Mouse (Mus musculus) hindbrain, postnatal 0 days (tissue): ENCODE measurements at regions not wholly inside any gene's neighbourhood (a gene's known extent, or its start where the extent isn't known, plus 50 kb on each side); places are given as distances from the start of the nearest gene placed in this dataset.
A peak's percentile ranks its signal among the peaks of the same experiment; 100 is the strongest.

Source experiments
- ATAC-seq: fragments of 200-750 bp; cut with Nextera tagmentation; 2 replicates; pipeline ENCODE4 v1.8.0; 2017; ENCODE audit warnings: mild to moderate bottlenecking, moderate TSS enrichment, moderate library complexity
- DNase-seq: peaks from one replicate; pipeline ENCODE4 v3.0.0-alpha.2; 2015; ENCODE audit warnings: low spot score
- H3K27ac ChIP-seq: fragments of 300-500 bp; sonication (generic); 2 replicates; pipeline ENCODE4 v1.5.1; 2014; ENCODE audit warnings: mild to moderate bottlenecking
- H3K27me3 ChIP-seq: fragments of 300-500 bp; sonication (generic); 2 replicates; pipeline ENCODE4 v1.6.1; 2014; ENCODE audit warnings: low read length, mixed read lengths; ENCODE audit not compliant: insufficient read depth
- H3K36me3 ChIP-seq: fragments of 300-500 bp; sonication (generic); 2 replicates; pipeline ENCODE4 v1.6.1; 2014; ENCODE audit warnings: low read length, mixed read lengths; ENCODE audit not compliant: insufficient read depth
- H3K4me1 ChIP-seq: fragments of 300-500 bp; sonication (generic); 2 replicates; pipeline ENCODE4 v1.6.1; 2014; ENCODE audit warnings: antibody characterized with exemption, low read length, mixed read lengths; ENCODE audit not compliant: insufficient read depth
- H3K4me2 ChIP-seq: fragments of 300-500 bp; sonication (generic); 2 replicates; pipeline ENCODE4 v1.6.1; 2014; ENCODE audit warnings: low read depth, mild to moderate bottlenecking, low read length, moderate library complexity, mixed read lengths
- H3K4me3 ChIP-seq: fragments of 300-500 bp; sonication (generic); 2 replicates; pipeline ENCODE4 v1.5.1; 2014; ENCODE audit warnings: low read length
- H3K9ac ChIP-seq: fragments of 300-500 bp; sonication (generic); replicated peaks from 2 replicates; pipeline ENCODE4 v1.6.1; 2014; ENCODE audit warnings: mild to moderate bottlenecking, low read length, moderate library complexity, mixed read lengths
- H3K9me3 ChIP-seq: fragments of 300-500 bp; sonication (generic); 2 replicates; pipeline ENCODE4 v1.6.1; 2016; ENCODE audit warnings: low read length, mixed read lengths
- CTCF ChIP-seq: IDR thresholded peaks from 2 replicates; pipeline ENCODE4 v1.5.1; 2016; ENCODE audit warnings: antibody characterized with exemption, control low read depth, low read depth
- WGBS: fragments of 180-500 bp; shearing (Covaris S2); extraction: QIAGEN DNeasy Blood & Tissue Kit; methylation state at CpG from one replicate; pipeline ENCODE4 v1.1.7; 2014; 5-methylcytosine and 5-hydroxymethylcytosine counted together

DNA sequence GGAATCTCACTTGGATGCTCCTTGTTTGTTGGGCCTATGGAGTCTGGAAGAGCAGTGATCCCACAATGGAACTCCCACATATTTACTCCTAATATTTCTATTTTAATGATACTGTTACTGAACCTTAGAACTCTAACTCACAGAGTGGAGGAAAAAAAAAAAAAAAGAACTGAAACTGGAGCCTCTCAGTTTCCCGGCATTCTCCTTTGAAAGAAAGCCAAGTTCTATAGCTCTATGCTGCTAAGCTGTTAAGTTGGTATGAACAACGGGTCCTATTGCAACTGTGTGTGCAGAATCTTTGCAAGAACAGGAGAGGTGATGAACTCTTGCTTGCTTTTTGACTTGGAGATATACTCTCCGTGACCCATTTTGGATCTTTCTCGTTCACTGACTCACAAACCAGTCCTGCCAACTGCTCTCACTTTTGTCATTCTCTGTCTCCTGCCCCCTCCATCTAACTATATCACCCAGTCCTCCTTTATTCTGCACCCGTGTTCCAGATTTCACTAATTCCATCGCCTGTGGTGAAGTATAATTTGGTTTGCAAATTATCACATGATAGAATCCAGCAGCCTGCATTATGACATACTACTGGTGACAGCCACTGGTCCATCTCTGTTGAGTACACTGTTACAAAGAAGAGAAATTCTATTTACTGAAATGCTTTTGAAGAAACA lies 92.6 kb upstream of the Ctsc start:
- Histone ChIP-seq H3K9me3 (no peaks in the 10 kb centered on the region), H3K4me3 (no peak overlapping the region), H3K4me2 (no peak overlapping the region), H3K9ac (no peak overlapping the region), H3K36me3 (no peaks in the 10 kb centered on the region), H3K27me3 (no peaks in the 10 kb centered on the region), H3K4me1 (no peaks in the 10 kb centered on the region), H3K27ac (no peak overlapping the region)
- DNase-seq = no peak
- no peak for TF ChIP-seq CTCF
- 57% methylated on average over 6 of the region's 6 CpGs for WGBS
- ATAC-seq = no peak

DNA sequence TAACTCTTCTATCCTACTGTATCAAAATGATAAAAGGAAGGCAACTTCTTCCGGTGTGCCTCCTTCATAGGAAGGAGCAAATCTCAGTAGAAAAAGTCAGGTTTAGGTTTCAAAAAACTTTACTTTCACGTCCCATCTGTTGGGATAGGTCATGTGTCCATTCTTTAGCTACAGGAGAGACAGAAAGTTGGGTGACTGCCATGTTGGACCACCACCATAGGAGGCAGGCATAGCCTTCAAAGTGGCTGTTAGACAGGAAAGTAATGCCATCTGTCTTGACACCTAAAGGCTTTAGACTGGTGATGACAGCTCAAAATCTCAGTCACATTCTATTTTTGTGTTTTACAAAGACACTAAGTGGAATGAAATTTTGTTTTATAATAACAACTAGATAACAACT lies 90.3 kb upstream of the Ctsc start:
- Histone ChIP-seq H3K4me1 (no peaks in the 10 kb centered on the region), H3K9ac (no peak overlapping the region), H3K36me3 (no peaks in the 10 kb centered on the region), H3K27me3 (no peaks in the 10 kb centered on the region), H3K4me3 (no peak overlapping the region), H3K27ac (no peak overlapping the region), H3K4me2 (no peak overlapping the region), H3K9me3 (no peaks in the 10 kb centered on the region)
- WGBS = 62% methylated on average over 2 of the region's 2 CpGs
- DNase-seq (peak; percentile 11), ATAC-seq (no peak)
- no peak for TF ChIP-seq CTCF

DNA sequence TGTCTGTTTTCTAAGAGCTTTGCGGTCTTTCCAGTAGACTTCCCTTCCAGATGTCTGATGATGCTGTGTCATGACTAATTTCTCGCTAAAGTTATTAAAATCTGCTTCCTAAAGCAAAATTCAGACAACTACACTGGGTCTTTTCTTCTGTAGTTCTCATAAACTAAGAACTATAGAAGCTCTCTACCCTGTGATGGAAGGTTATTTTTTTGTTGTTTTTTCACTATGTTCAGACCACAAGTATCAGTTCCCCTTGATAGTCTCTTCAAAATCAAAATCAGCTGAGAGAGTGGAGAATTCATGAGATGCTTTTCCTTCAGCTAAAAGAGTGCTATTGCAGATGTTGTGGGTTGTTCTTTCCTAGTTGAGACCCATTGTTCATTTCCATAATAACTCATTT lies 85.1 kb upstream of the Ctsc start:
- 85% methylated on average over 2 of the region's 2 CpGs for WGBS
- H3K4me2 ChIP-seq = no peak overlapping the region
- H3K27me3 ChIP-seq = no peaks in the 10 kb centered on the region
- no peak for TF ChIP-seq CTCF
- no peak overlapping the region for H3K4me3 ChIP-seq
- DNase-seq (no peak), ATAC-seq (no peak)
- H3K4me1 ChIP-seq = no peaks in the 10 kb centered on the region
- H3K36me3 ChIP-seq = no peaks in the 10 kb centered on the region
- no peak overlapping the region for H3K27ac ChIP-seq
- no peak overlapping the region for H3K9ac ChIP-seq
- H3K9me3 ChIP-seq = no peaks in the 10 kb centered on the region

DNA sequence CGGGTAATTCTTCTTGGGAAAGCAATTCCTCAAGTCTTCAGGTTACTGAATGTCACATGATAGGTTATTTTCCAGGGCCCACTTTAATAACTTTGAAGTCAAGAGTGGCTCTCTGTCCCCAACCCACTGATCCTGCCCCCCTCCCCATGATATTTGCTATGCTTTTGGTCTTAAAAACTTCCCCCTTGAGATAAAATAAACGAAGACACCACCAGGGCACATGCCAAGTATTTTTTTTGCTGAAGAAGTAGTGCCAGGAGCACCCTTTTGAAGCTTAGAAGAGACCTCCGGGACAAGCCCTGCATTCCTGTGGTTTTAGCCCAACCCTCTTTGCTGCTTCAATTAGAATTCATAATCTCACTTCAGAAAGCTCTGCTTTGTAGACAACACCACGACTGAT lies 78.8 kb upstream of the Ctsc start:
- DNase-seq (no peak), ATAC-seq (no peak)
- Histone ChIP-seq H3K9me3 (no peaks in the 10 kb centered on the region), H3K27me3 (no peaks in the 10 kb centered on the region), H3K36me3 (no peaks in the 10 kb centered on the region), H3K9ac (no peak overlapping the region), H3K4me2 (no peak overlapping the region), H3K27ac (no peak overlapping the region), H3K4me1 (no peaks in the 10 kb centered on the region), H3K4me3 (no peak overlapping the region)
- WGBS = 61% methylated on average over 4 of the region's 4 CpGs
- no peak for TF ChIP-seq CTCF

DNA sequence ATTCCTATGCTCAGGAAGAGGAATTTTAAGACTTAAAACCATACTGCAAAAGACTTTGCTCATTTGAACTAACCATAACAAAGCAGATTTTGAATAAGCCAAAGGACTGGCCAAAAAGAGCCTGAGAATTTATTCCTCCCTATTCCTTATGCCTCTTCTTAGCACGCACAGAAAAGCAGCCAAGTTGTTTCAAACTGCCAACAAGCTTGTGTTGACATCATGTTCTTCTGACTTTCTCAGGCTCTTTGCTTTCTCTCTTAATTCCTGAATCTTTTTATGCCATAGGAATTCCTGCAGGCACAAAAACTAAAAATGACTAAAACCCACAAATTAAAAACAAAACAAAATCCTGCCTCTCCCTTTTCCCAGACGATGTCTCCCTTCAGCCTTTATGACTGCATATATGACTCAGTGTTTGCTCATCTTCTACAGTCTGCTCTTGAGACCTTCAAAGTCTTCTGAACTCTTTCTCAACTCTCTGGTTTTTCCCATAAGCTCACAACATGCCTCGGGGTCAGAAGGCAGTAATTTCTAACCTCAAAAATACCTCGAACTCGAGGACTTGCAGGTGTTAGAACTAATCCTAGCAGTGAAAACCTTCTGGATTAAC lies 77.9 kb upstream of the Ctsc start:
- no peak overlapping the region for H3K4me2 ChIP-seq
- H3K9ac ChIP-seq = no peak overlapping the region
- H3K9me3 ChIP-seq = no peaks in the 10 kb centered on the region
- TF ChIP-seq CTCF = no peak
- ATAC-seq (no peak), DNase-seq (no peak)
- no peak overlapping the region for H3K27ac ChIP-seq
- H3K4me3 ChIP-seq = no peak overlapping the region
- 82% methylated on average over 5 of the region's 5 CpGs for WGBS
- no peaks in the 10 kb centered on the region for H3K36me3 ChIP-seq
- H3K4me1 ChIP-seq = no peaks in the 10 kb centered on the region
- no peaks in the 10 kb centered on the region for H3K27me3 ChIP-seq

DNA sequence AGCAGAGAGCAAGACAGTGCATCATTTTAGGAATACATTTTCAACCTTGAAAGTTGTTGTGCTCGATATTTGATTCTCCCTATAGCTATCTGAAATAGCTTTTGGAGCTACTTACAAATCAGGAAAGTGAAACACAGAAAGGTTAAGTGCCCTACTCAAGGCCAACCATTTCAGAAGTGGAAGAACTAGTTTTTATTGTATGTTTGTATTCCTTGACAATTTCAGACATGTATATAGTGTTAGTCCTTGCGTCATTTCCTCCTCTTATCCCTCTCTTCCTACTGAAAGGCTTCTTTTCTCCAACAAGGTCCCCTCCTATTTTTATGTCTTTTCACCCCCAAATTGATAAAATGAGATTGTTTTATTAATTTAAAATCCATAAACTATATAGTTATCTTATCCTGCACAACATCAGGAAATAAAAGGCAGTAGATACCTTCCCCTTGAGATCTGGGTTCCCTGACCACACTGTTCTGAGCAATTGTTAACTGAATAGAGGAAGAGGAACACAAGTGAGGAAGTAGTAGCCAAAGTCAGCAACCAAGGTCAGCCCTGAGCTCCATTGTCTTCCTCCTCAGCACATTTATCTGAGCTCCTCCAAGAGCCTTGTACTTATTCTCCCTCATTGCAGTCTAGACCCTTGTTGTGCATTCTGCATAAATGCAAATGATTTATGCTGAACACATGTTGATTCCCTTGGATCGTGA lies 76.1 kb upstream of the Ctsc start:
- H3K27ac ChIP-seq = no peak overlapping the region
- no peak for ATAC-seq
- no peak overlapping the region for H3K4me3 ChIP-seq
- no peak overlapping the region for H3K9ac ChIP-seq
- H3K9me3 ChIP-seq = no peaks in the 10 kb centered on the region
- no peak for DNase-seq
- no peaks in the 10 kb centered on the region for H3K27me3 ChIP-seq
- H3K36me3 ChIP-seq = no peaks in the 10 kb centered on the region
- WGBS = 85% methylated on average over 3 of the region's 3 CpGs
- H3K4me2 ChIP-seq = no peak overlapping the region
- no peak for TF ChIP-seq CTCF
- H3K4me1 ChIP-seq = no peaks in the 10 kb centered on the region

DNA sequence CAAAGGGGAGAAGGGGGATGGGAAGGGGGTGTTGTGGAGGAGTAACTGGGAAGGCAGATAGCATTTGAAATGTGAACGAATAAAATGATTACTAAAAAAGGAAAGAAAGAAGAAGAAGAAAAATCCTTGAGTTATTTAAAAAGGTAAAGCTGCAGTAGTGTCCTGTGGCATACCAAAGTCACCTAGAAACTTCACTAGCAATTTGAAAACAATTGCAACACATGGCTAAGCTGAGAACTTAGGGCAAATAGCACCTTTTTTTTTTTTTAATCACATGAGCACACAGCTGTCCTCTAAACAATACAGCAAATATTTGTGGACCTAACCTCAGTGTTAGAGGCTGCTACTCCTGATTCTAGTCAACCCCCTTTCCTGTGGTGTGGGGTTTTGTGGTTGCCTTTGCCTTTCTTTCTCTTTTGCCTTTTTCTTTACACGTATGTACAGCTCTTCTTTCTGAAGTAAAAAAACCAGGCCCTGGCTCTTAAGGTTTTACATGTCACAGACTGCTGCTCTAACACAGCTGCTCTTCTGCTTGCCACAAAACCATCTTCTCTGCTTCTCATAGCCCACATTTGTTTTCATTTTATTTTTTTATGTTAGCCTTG lies 71.6 kb upstream of the Ctsc start:
- TF ChIP-seq CTCF = no peak
- Histone ChIP-seq H3K4me2 (no peak overlapping the region), H3K27ac (no peak overlapping the region), H3K4me3 (no peak overlapping the region), H3K36me3 (no peaks in the 10 kb centered on the region), H3K9me3 (no peaks in the 10 kb centered on the region), H3K9ac (no peak overlapping the region), H3K4me1 (no peaks in the 10 kb centered on the region), H3K27me3 (no peaks in the 10 kb centered on the region)
- WGBS = 54% methylated on average over 2 of the region's 2 CpGs
- no peak for DNase-seq
- no peak for ATAC-seq
